Mouse (Mus musculus) gastrocnemius, postnatal 36 days (tissue): ENCODE measurements around the gene Myo3b. TPM values are rescaled to one million over a fixed set of nuclear protein-coding genes. Genes with fewer than 3 reads are reported as not detected.
A peak's percentile ranks its signal among the peaks of the same experiment; 100 is the strongest.

ENCODE experiments used
- DNase-seq, 2 experiments: peaks; one replicate each; pipeline ENCODE4 v3.0.0; 2022
- intact Hi-C: fragments of 180-260 bp; cut with DNase I; formaldehyde crosslinking; loops from one replicate; pipeline ENCODE4 v1.15.1; 2025
- total RNA-seq, 2 experiments: library from RNA; stranded (reverse); gene quantifications; 2 replicates each; pipeline ENCODE4 v1.2.3; 2021

Myo3b gene
- total RNA-seq, 2 experiments from 2014 or later: not detected

DNA sequence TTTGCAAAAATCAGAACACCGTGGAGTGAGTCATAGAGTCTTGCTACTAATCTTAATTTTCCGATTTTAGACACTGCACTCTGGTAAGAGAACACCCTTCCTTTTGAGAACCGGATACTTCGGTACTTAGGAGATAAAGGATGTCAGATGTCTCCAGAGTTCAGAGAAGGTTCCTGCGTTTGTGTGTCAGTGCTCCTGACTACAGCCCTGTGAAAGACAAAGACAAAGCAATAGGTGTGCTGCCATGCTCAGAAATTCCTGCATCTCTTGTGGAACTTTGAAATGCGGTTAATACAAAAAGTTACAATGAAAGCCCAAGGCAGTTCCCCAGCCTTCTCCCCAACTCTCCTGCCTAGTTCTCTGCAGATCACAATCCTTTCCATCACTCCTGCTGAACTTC lies 300.6 kb downstream of the Myo3b start:
- no peak for DNase-seq
- intact Hi-C loops: no loop called here

GRCm38 (mm10) chr2:70340224-70340623 lies 301.3 kb downstream of the Myo3b start:
- DNase-seq: no peak
- intact Hi-C loops: no loop called here

DNA sequence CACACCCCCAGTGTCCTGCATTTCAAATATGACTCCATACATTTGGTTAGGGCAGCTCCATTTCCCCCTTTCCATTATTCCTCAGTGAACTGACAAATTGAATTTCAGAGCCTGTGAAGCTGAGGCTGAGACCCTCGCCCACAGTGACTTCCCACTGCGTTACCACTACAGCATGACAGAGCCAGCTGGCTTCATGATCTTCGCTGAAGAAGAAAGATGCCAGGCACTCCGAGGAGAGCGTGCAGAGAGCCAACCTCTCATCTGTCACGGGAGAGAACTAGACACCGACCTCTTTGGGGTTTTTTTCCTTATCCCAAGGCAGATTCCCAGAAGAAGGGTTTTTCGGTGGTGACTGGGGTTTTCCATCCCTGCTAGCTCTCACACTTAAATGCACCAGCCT lies 306.2 kb downstream of the Myo3b start:
- intact Hi-C loops: no loop called here
- DNase-seq: no peak

DNA sequence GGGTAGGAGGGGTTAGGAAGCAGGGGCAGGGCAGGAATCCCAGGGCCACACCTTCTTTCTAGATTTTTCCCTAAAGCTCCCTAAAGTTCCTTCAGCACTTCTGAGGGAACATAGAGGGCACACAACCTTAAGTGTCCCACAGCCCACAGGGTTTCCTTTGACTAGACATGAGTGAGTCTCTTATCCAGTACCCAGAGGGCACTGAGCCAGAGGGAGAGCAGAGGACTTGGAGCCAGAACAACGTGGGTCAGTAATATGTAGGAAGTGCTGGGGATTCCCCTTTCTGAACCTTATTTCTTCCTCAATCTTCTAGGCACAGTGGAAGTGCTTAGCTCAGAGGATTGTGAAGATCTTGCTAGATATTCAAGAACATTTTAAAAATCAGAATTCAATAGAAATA lies 308.6 kb downstream of the Myo3b start:
- no peak for DNase-seq
- intact Hi-C loops: no loop called here

GRCm38 (mm10) chr2:70348793-70349553 lies 310.0 kb downstream of the Myo3b start:
- no peak for DNase-seq

GRCm38 (mm10) chr2:70352435-70353165 lies 313.7 kb downstream of the Myo3b start:
- intact Hi-C loops: no loop called here
- DNase-seq: no peak

More at GRCm38 (mm10) chr2:70348793-70349553, 310.0 kb downstream of the Myo3b start:
- intact Hi-C loops: no loop called here

- intact Hi-C loops: no loop called here
- no peak for DNase-seq
Observed at GRCm38 (mm10) chr2:70354056-70354455, 315.1 kb downstream of the Myo3b start.

DNA sequence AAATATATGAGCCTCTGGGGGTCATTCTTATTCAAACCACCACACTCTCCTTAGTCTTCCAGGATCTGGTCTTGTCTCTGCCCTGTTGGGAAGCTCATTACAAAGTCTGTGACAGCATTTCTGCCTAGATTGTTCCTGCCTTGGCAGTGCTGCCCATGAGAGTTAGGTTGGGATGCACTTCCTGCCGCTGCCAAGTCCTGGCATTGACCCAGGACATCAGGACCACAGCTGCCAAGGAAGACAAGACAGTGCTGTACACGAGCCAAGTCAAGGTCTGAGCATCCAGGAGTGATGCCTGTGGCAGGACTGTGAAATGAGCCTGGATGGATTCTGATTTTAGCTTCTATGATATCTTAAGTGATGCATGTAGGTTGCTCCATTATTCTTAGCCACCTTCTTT lies 316.1 kb downstream of the Myo3b start:
- DNase-seq: no peak
- intact Hi-C loops: no loop called here

GRCm38 (mm10) chr2:70369421-70369820 lies 330.5 kb downstream of the Myo3b start:
- intact Hi-C loops: no loop called here
- DNase-seq: no peak

GRCm38 (mm10) chr2:70379341-70379740 lies 340.4 kb downstream of the Myo3b start:
- DNase-seq: no peak

DNA sequence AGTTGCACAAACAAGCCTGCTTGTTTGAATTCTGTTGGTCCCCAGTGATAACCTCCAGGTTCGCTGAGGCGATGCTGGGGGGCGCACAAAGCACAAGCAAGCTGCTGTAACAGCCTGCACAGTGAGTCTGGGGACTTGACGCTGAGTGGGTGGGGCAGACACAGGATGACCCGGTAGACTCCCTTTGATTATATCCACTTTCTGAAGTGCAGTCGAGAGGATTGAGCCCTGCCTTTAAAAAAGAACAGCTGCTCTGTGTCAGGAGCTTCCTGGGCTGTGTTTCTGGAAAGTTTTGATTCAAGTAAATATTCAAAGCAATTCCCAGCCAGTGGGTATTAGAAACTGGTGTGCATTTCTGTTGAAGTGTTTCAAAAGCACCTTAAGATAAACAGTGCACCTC lies 341.0 kb downstream of the Myo3b start:
- DNase-seq: no peak
- intact Hi-C loops: no loop called here

More at GRCm38 (mm10) chr2:70379341-70379740, 340.4 kb downstream of the Myo3b start:
- intact Hi-C loops: no loop called here

DNA sequence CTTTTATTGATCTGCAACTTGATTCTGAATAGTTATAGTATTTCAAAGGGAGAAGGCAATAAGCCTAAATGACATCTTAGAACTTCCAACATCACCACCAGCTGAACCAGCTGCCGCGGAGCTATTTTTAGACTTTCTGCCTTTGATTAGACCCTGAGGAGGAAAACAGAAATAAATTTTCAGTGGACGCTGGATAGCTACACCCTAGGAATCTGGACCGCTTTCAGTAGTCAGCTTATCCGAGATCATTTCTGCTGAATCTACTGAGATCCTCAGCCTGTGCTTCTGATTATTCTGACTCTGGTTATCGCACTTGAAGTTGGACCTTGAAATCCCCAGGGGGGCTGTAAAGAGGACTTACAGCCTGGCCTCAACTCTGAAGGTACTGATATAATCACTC lies 349.7 kb downstream of the Myo3b start:
- no peak for DNase-seq
- intact Hi-C loops: no loop called here

DNA sequence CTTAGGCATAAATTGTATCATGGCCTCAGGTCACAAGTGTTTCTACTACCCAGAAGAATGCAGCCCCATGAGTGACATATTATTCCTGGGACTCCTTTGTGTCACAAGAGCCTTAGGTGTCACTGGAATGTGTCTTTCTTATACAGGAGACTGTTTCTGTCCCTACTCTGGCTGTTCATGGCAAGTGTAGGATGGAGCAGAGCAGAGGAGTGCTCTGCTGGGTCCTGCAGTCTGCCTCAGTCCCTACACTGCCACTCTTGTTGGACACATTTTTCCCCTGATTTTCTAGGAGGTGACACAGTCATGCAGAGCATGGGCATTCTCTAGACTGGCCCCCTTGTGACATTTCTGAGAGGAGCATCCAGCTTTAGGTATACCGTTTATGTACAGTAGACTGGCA lies 350.2 kb downstream of the Myo3b start:
- intact Hi-C loops: no loop called here
- no peak for DNase-seq

DNA sequence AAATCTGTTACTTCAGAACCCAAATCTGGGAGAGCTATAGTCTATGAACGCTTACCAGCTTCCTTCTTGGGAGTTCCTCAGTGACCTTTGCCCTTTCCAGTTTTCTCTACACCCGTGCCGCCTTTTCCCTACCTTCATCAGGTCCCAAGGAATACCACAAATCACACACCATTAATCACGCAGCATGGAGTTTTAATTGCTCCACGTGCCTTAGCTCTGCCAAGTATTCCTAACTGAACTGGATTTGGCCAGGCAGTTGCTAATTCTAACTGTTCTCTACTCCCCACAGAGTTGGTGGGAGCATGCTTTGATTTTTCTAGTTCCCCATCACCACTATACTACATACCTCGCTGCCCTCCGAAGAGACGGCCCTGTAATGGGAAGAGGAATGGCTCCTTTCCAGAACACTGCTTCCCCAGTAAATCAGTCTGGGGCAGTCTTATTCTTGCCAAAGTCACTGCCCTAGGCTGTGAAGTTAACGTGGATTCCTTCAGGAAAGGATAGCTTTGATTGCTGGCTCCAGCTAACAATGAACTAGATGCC lies 358.9 kb downstream of the Myo3b start:
- intact Hi-C loops: no loop called here
- no peak for DNase-seq

- peak in 1 of 2 experiments; percentile 14 for DNase-seq
- intact Hi-C loops: no loop called here
Observed at GRCm38 (mm10) chr2:70399441-70400115, 360.7 kb downstream of the Myo3b start.

GRCm38 (mm10) chr2:70400321-70400720 lies 361.4 kb downstream of the Myo3b start:
- no peak for DNase-seq
- intact Hi-C loops: no loop called here

DNA sequence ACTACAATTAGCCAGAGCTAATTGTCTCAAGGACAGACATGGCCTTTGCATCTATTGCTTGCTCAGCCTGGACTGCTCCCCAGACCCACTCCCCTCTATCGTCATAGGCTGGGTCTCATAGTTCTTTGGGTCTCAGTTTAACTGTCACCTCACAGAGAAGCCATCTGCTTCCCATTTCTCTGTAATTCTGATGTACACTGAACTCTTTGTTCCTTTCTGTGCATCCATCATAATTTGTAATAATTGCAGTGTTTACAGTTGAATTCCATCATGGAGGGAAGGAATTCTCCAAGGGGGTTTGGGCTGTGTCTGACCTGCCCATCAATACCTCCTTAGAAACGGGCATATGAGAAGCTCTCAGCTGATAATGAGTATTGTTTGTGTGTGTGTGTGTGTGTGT lies 365.4 kb downstream of the Myo3b start:
- intact Hi-C loops: no loop called here
- no peak for DNase-seq

DNA sequence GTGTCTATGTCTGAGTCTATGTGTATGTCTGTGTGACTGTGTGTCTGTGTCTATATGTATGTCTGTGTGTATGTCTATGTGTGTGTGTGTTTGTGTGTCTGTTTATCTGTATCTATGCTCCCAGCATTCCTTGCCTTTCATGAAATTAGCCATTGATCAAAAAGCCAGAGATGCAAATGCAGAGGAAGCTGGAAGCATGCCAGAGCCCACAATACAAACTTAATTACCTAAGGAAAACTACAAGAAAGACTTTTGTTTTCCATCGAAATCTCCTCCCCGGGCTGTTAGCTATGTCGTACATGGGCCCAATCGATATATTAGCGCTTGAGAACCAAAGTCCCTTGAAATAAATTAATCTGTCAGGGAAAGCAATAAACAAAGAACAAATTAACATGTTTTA lies 367.9 kb downstream of the Myo3b start:
- intact Hi-C loops: no loop called here
- DNase-seq: no peak

DNA sequence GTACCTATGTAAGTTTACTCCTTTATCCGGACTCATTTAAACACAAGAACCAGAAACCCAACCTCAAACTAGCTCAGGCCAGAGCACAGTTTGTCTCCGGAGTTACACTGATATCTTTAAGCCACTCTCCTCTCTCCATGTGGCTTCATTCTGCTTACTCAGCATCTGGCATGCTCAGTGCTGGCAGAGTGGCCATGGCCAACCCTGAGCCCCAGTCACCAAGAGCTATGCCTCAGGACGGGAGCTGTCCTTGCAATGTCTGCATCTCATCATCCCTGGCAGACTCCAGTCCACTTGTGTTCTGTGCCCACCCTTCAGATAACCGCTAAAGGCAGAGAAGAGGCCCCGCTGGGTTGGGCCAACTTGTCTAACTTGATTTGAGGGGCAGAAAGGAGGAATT lies 368.8 kb downstream of the Myo3b start:
- no peak for DNase-seq
- intact Hi-C loops: no loop called here

DNA sequence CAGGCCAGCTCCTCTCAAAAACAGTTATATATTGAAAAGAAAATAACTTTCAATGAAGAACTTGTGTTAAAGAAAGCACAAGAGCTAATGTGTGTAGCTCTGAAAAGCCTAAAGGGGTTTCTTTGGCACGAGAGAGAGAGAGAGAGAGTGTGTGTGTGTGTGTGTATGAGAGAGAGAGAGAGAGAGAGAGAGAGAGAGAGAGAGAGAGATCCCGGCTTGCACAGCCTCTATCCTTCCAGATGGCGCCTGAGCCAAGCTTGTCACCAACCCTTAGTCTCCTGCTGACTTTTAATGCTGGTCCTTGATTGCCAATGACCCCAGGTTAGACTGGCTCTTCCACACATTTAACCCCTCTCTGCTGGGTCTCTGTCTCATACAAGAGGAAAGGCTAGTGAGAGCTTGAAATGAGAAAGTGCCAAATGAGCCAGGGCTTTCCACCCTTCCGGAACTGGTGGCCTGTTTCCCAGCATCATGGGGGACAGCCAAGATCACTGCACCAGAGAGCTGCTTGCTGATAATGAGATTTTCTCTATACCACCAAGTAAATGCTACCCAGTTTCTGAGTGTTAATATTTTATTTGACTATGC lies 371.5 kb downstream of the Myo3b start:
- intact Hi-C loops: no loop called here
- no peak for DNase-seq

DNA sequence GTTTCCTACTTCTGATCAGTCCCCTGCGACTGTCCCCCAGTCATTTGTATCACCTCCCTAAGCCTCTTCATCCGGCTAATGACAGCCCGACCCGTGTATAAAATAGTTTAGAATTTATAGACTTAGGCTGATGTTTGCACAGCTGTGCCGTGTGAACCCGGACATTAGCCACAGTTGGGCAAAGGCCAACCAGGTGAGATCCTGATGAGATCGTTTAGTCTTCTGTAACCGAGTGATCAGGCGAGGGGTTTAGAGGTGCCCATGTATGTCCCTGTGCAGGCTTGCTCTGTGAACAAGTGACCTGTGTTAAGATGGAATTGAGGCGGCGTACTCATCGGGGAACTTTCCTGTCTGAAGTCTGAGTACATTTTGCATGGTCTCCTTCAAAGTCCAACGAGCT lies 373.4 kb downstream of the Myo3b start:
- intact Hi-C loops: no loop called here
- no peak for DNase-seq
